Mouse (Mus musculus) ES-Bruce4 (cell line): ENCODE results near the gene Nol10. TPM values are rescaled to one million over a fixed set of nuclear protein-coding genes. Genes with fewer than 3 reads are reported as not detected.

ENCODE experiments used
- H3K27ac ChIP-seq: 2 replicates; pipeline ENCODE4 v1.5.1; 2012; ENCODE audit warnings: low read length, inconsistent platforms; ENCODE audit not compliant: insufficient read depth
- H3K27me3 ChIP-seq: 2 replicates; pipeline ENCODE4 v1.6.1; 2012; ENCODE audit warnings: mild to moderate bottlenecking, low read length, inconsistent platforms; ENCODE audit not compliant: control insufficient read depth, poor library complexity, insufficient read depth, severe bottlenecking
- H3K36me3 ChIP-seq: 2 replicates; pipeline ENCODE4 v1.6.1; 2012; ENCODE audit warnings: inconsistent platforms, mild to moderate bottlenecking, low read length, moderate library complexity; ENCODE audit not compliant: control insufficient read depth, poor library complexity, insufficient read depth, severe bottlenecking
- H3K4me1 ChIP-seq: one replicate; pipeline ENCODE4 v1.8.1; 2011; ENCODE audit warnings: low read length; ENCODE audit not compliant: control insufficient read depth, insufficient read depth
- H3K4me3 ChIP-seq: 2 replicates; pipeline ENCODE4 v1.5.1; 2011; ENCODE audit warnings: low read depth, mild to moderate bottlenecking, low read length
- H3K9ac ChIP-seq: 2 replicates; pipeline ENCODE4 v1.6.1; 2012; ENCODE audit warnings: low read depth, mild to moderate bottlenecking, inconsistent platforms; ENCODE audit not compliant: poor library complexity, severe bottlenecking
- H3K9me3 ChIP-seq: replicated peaks from 2 replicates; pipeline ENCODE4 v1.6.1; 2012; ENCODE audit warnings: mild to moderate bottlenecking, low read length, inconsistent platforms; ENCODE audit not compliant: control insufficient read depth, poor library complexity, insufficient read depth, severe bottlenecking
- CTCF ChIP-seq: IDR thresholded peaks from one replicate; pipeline ENCODE4 v1.8.1; 2011; ENCODE audit warnings: low read depth, low read length
- EP300 ChIP-seq: IDR thresholded peaks from 2 replicates; pipeline ENCODE4 v1.6.1; 2011; ENCODE audit warnings: low read depth, low read length; ENCODE audit not compliant: insufficient read depth
- POLR2A ChIP-seq: IDR thresholded peaks from one replicate; pipeline ENCODE4 v1.8.1; 2011; ENCODE audit warnings: low read length; ENCODE audit not compliant: insufficient read depth
- polyA plus RNA-seq: library from polyadenylated mRNA; stranded (reverse); fragments of >200 nt; gene quantifications from 2 replicates; pipeline ENCODE4 v1.2.4, GENCODE M21; 2011; ENCODE audit warnings: low read depth; ENCODE audit not compliant: missing spikeins, insufficient read depth, insufficient read length

Gene Nol10
- polyA plus RNA-seq, 1 experiment = 61.6 TPM

DNA sequence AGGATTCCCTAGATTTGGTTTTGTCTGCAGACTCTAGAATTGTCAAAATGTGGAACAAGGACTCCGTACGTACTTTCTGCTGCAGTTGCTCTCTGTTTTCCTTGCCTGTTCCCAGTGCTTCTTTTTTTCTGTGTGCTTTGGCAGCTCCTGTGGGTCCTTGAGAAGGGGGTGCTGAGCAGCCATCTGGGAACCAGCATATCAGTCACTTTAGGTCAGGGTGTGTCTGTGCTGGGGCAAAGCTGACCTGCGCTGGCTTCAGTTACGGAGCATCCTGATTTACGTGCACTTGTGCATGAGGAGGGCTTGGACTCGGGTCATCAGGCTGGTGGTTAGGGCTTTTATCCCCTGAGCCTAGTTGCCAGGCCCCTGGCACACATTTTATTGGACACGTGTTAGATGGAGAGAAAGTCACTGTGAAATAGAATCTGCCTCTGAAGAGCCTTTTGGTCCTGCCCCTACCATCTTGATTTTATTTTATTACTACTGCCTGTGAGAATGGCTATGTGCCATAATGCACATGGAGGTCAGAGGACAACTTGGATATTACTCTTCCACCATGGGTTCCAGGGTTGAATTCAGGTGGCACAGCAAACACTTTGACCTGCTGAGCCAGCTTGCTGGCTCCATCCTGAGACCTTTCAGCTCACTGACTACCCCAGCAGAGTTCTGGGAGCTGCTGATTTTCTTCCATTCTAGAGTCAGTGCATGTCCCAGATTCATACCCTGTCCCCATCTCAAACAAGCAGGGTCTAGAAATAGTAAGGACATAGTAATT is 21.5 kb downstream of the Nol10 start:
- Histone ChIP-seq H3K4me3 (no peak overlapping the region), H3K9ac (no peak overlapping the region), H3K9me3 (no peaks in the 10 kb centered on the region), H3K36me3 (peaks cover 54% of the 10 kb centered on the region), H3K4me1 (no peaks in the 10 kb centered on the region), H3K27ac (no peak overlapping the region), H3K27me3 (no peaks in the 10 kb centered on the region)
- TF ChIP-seq EP300 (no peak), CTCF (no peak), POLR2A (no peak)

GRCm38 (mm10) chr12:17371589-17372235 is 23.5 kb downstream of the Nol10 start:
- peaks cover 60% of the 10 kb centered on the region for H3K36me3 ChIP-seq
- no peaks in the 10 kb centered on the region for H3K9me3 ChIP-seq
- TF ChIP-seq POLR2A = no peak
- TF ChIP-seq CTCF = peak; percentile 56
- no peak overlapping the region for H3K27ac ChIP-seq
- H3K4me1 ChIP-seq = no peaks in the 10 kb centered on the region
- H3K27me3 ChIP-seq = no peaks in the 10 kb centered on the region
- H3K4me3 ChIP-seq = no peak overlapping the region
- no peak overlapping the region for H3K9ac ChIP-seq

DNA sequence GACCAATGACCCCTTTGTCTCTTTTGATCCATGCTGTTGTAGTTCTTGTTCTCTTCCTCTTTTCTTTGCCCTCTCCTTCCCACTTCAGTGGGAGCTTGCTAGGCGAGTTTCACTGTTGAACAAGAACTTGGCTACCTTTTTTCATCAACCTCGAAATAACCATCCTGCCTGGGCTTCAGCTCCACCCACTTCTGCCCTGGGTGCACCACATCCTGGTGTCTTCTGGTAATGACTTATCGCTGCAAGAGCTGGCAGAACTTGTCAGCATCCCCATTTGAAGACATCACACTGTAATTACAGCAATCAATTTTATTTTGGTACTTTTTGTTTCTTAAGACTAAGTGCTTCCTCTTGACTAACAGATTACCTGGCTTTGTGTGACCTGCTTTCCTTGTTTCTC is 24.4 kb downstream of the Nol10 start:
- peaks cover 65% of the 10 kb centered on the region for H3K36me3 ChIP-seq
- H3K27ac ChIP-seq = no peak overlapping the region
- TF ChIP-seq EP300 (no peak), POLR2A (no peak), CTCF (no peak)
- no peak overlapping the region for H3K4me3 ChIP-seq
- H3K27me3 ChIP-seq = no peaks in the 10 kb centered on the region
- no peaks in the 10 kb centered on the region for H3K9me3 ChIP-seq
- no peak overlapping the region for H3K9ac ChIP-seq
- H3K4me1 ChIP-seq = no peaks in the 10 kb centered on the region

DNA sequence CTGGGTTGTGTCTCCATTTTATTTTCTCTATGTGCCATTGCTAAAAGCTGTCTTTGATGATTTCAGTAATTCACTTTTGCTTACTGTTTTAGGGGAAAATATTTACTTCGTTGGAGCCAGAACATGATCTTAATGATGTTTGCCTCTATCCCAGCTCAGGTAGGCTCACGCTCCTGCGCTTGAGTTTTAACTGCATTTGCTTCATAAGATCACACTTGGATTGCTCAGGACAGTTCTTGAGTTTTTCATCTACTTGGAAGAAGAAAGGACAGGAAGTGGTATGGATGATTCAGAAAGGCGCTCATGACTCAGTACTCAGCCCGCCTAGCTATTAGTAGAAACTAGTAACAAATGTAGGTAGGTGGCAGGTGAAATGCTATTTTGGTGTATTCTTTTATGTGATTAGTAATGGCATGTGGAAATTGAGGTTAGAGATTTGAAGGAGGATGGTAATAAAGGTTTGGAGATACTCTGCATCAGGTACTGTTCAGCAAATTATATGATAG is 25.3 kb downstream of the Nol10 start:
- TF ChIP-seq CTCF = no peak
- H3K4me3 ChIP-seq = no peak overlapping the region
- no peaks in the 10 kb centered on the region for H3K27me3 ChIP-seq
- no peaks in the 10 kb centered on the region for H3K4me1 ChIP-seq
- no peaks in the 10 kb centered on the region for H3K9me3 ChIP-seq
- no peak overlapping the region for H3K9ac ChIP-seq
- no peak overlapping the region for H3K27ac ChIP-seq
- peaks cover 59% of the 10 kb centered on the region for H3K36me3 ChIP-seq

DNA sequence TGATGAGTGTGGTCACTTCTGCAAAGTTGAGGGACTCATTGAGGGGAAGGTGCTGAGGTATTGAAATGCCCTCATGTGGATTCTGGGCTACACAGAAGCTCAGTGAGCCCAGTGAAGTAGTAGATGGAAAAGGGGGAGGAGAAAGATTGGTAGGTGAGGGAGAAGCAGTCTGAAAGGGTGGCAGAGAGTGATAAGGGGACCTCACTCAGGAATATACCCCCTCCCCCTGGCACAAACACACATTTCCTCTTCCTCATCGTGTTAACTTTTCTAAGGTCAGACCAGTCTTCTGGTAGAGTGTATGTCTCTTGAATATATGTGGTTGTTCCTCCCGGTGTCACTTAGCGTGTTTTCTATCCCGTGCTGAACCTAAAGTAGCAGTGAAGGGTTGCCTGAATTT is 27.0 kb downstream of the Nol10 start:
- Histone ChIP-seq H3K4me3 (no peak overlapping the region), H3K27ac (no peak overlapping the region), H3K27me3 (no peaks in the 10 kb centered on the region), H3K4me1 (no peaks in the 10 kb centered on the region), H3K36me3 (peaks cover 52% of the 10 kb centered on the region), H3K9ac (no peak overlapping the region), H3K9me3 (no peaks in the 10 kb centered on the region)
- TF ChIP-seq EP300 = no peak
- TF ChIP-seq CTCF = no peak
- no peak for TF ChIP-seq POLR2A

GRCm38 (mm10) chr12:17376521-17376920 is 28.3 kb downstream of the Nol10 start:
- peaks cover 48% of the 10 kb centered on the region for H3K36me3 ChIP-seq
- H3K27ac ChIP-seq = no peak overlapping the region
- H3K4me1 ChIP-seq = no peaks in the 10 kb centered on the region
- H3K9me3 ChIP-seq = no peaks in the 10 kb centered on the region
- TF ChIP-seq EP300 (no peak), POLR2A (no peak), CTCF (no peak)
- no peak overlapping the region for H3K9ac ChIP-seq
- H3K27me3 ChIP-seq = no peaks in the 10 kb centered on the region
- H3K4me3 ChIP-seq = no peak overlapping the region
